In genomic region chr13:57809603-57810002, GRCm38 (mm10) we compare ENCODE assay signal across 18 mouse cellular contexts.
"Had no signal": no experiment of that assay in that cellular context is flagged by ENCODE, and none has a peak within 500 bp of the region (broad histone marks: within the 10 kb centered on the region; RNA-seq: fewer than 3 reads in every experiment).

No protein-coding gene starts in this region.

- DNase-seq: kidney, adult 2 months; layer of hippocampus, postnatal 36 days; liver, embryonic 13.5 days; lung, postnatal 36 days; midbrain, embryonic 14.5 days; right cerebral cortex, adult 18-20 months; right cerebral cortex, postnatal 14 days; right cerebral cortex, postnatal 4 days; thymus, adult 2 months; thymus, postnatal 14 days; thymus, postnatal 4 days had no signal

- H3K4me1 ChIP-seq: liver, embryonic 13.5 days; megakaryocyte, embryonic 14.5 days had no signal

- H3K9me3 ChIP-seq: liver, embryonic 13.5 days; lung, embryonic 15.5 days; neural tube, embryonic 12.5 days had no signal

- H3K9ac ChIP-seq: liver, embryonic 13.5 days; lung, embryonic 15.5 days; neural tube, embryonic 12.5 days had no signal

- H3K27ac ChIP-seq: left cerebral cortex, adult 2 months; liver, embryonic 13.5 days; lung, embryonic 15.5 days; neural tube, embryonic 12.5 days; stomach, postnatal 0 days had no signal

- H3K4me2 ChIP-seq: liver, embryonic 13.5 days; lung, embryonic 15.5 days; midbrain, embryonic 11.5 days; neural tube, embryonic 12.5 days had no signal

- H3K4me3 ChIP-seq: left cerebral cortex, adult 2 months; liver, embryonic 13.5 days; lung, embryonic 15.5 days; megakaryocyte, embryonic 14.5 days; neural tube, embryonic 12.5 days had no signal

- ATAC-seq: intestine, postnatal 0 days had no signal

- H3K27me3 ChIP-seq: liver, embryonic 13.5 days; lung, embryonic 15.5 days; megakaryocyte, embryonic 14.5 days; neural tube, embryonic 12.5 days had no signal

- H3K36me3 ChIP-seq: liver, embryonic 13.5 days; lung, embryonic 15.5 days; neural tube, embryonic 12.5 days had no signal
